Mouse (Mus musculus): ENCODE measurements around the gene Heyl. TPM values are rescaled to one million over a fixed set of nuclear protein-coding genes. Genes with fewer than 3 reads are reported as not detected.
A peak's percentile ranks its signal among the peaks of the same experiment; 100 is the strongest.

Gene Heyl
- total and polyA plus RNA-seq, 2 experiments: 0.28 to 1.0 TPM

DNA sequence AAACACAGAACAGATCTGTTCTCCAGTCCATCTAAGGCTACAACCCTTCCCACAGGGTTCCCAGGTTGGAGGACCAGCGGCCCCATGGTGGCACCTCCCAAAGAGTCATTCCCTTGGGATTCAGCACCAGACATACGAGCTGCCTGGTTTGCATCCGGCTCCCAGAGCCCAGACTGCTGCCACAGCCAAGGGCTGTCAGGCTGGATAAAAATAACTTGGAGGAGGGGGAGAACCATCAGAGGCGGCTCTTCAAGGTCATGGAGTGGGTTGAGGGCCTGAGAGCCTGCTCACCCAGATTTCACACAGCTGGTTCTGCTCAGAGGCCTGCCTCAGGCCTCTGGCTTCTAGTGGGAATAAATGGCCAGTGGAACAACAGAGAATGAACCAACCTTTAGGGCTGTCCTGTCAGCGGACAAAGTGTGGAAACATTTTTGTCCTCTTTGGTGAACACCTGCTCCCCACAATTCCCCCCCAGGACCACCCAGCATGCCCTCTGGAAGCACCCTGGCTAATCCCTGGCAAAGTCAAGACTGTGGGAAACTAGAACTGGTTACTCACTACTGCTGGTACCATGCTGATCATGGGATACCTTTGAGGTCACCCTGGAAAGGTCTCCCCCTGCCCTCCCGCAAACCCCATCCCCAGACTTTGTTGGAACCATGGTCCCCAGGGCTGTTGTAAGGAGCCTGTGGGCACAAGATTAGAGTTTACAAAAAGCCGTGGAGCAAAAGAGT is 14.0 kb downstream of the Heyl start:
- 73% methylated on average over 7 of the region's 7 CpGs for WGBS
- no peaks in the 10 kb centered on the region for H3K27me3 ChIP-seq (ENCODE audit: control insufficient read depth, insufficient read depth, low read length)
- H3K36me3 ChIP-seq (ENCODE audit: control insufficient read depth, insufficient read depth, low read length): no peaks in the 10 kb centered on the region
- no peak overlapping the region for H3K27ac ChIP-seq (replicated peaks; ENCODE audit: insufficient read depth, low read depth, low read length)
- H3K9ac ChIP-seq (ENCODE audit: low read depth, low read length): no peak overlapping the region
- no peak for TF ChIP-seq CTCF (IDR thresholded peaks at IDR 0.05; ENCODE audit: low read depth, low read length)
- TF ChIP-seq POLR2A (IDR thresholded peaks at IDR 0.05; ENCODE audit: extremely low read depth, insufficient read depth, low read length): no peak
- H3K79me2 ChIP-seq (ENCODE audit: control insufficient read depth, insufficient read depth, low read length): no peaks in the 10 kb centered on the region
- H3K4me1 ChIP-seq (ENCODE audit: control insufficient read depth, insufficient read depth, low read length): no peaks in the 10 kb centered on the region
- no peak for DNase-seq (ENCODE audit: extremely low read depth, low read depth, low spot score)
- H3K4me3 ChIP-seq (ENCODE audit: insufficient read depth, low read depth, low read length): no peak overlapping the region

DNA sequence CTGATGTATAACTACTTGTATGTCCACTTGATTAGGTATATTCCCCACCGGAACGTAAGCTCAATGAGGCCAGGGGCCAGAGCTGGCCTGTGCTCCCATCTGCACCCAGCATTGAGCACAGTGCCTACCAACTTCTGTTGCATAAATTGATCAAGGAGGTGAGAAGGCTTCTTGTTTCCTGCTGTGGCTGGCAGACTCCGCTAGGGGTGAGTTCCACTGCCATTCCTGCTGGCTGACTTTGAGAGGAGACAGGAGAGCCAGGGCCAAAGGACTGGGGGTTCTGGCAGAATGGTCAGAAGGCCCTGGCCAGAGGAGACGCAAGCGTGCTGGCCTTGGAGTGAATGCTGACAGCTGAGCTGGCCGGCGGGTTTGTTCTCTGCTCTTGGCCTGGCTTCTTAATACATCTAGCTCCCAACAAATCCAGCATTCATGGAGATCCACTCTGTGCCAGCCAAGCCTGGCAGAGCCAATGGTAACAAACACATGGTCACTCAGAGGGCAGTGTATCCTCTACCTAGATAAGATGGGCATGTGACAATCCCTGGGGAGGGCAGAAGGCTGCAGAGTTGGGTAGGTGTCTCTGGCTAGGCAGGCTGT is 15.7 kb downstream of the Heyl start:
- Histone ChIP-seq H3K79me2 (ENCODE audit: control insufficient read depth, insufficient read depth, low read length) (no peaks in the 10 kb centered on the region), H3K36me3 (ENCODE audit: control insufficient read depth, insufficient read depth, low read length) (no peaks in the 10 kb centered on the region), H3K9ac (ENCODE audit: low read depth, low read length) (no peak overlapping the region), H3K27ac (replicated peaks; ENCODE audit: insufficient read depth, low read depth, low read length) (no peak overlapping the region), H3K27me3 (ENCODE audit: control insufficient read depth, insufficient read depth, low read length) (no peaks in the 10 kb centered on the region), H3K4me3 (ENCODE audit: insufficient read depth, low read depth, low read length) (no peak overlapping the region), H3K4me1 (ENCODE audit: control insufficient read depth, insufficient read depth, low read length) (no peaks in the 10 kb centered on the region)
- DNase-seq (ENCODE audit: extremely low read depth, low read depth, low spot score): no peak
- 56% methylated on average over 7 of the region's 7 CpGs for WGBS
- TF ChIP-seq CTCF (IDR thresholded peaks at IDR 0.05; ENCODE audit: low read depth, low read length) (no peak), POLR2A (IDR thresholded peaks at IDR 0.05; ENCODE audit: extremely low read depth, insufficient read depth, low read length) (no peak)

DNA sequence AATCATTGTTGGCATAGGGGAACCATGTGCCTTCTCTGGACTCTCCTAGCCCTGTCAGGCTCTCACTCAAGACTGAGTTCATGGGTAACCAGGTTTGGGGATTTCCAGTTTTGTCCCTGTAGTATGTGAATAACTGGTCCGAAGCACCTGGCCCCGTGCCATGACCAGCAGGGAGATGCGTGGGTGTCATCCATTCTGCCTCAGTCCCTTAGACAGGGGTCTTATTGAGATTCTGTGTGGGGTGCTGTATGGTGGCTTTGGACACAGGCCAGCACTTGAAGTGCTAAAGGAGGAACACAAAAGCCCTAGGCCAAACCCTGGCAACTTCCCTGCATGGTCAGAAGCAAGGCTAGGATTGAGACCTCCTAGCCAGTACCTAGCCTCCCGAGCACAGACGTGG is 18.9 kb downstream of the Heyl start:
- 76% methylated on average over 5 of the region's 5 CpGs for WGBS
- Histone ChIP-seq H3K9ac (ENCODE audit: low read depth, low read length) (no peak overlapping the region), H3K27ac (replicated peaks; ENCODE audit: insufficient read depth, low read depth, low read length) (no peak overlapping the region), H3K79me2 (ENCODE audit: control insufficient read depth, insufficient read depth, low read length) (no peaks in the 10 kb centered on the region), H3K4me3 (ENCODE audit: insufficient read depth, low read depth, low read length) (no peak overlapping the region), H3K36me3 (ENCODE audit: control insufficient read depth, insufficient read depth, low read length) (no peaks in the 10 kb centered on the region), H3K4me1 (ENCODE audit: control insufficient read depth, insufficient read depth, low read length) (no peaks in the 10 kb centered on the region), H3K27me3 (ENCODE audit: control insufficient read depth, insufficient read depth, low read length) (no peaks in the 10 kb centered on the region)
- TF ChIP-seq CTCF (IDR thresholded peaks at IDR 0.05; ENCODE audit: low read depth, low read length) (no peak), POLR2A (IDR thresholded peaks at IDR 0.05; ENCODE audit: extremely low read depth, insufficient read depth, low read length) (no peak)
- DNase-seq (ENCODE audit: extremely low read depth, low read depth, low spot score): no peak

DNA sequence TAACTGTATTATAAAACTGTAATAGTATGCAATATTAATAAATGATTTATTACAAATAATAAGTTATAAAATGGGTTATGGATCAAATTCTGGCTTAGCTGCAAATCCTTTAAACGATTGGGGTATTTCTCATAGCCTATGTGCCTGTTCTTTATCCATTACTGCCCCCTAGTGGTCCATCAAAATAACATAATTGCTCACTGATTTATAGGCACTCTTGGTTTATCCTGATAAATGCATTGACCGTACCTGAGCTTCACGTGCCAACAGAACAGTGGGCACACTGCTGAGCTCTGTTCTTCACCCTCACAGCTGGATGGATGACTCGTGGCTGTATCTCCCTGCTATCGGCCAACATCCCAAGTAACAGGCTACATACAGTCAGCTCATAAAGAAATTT is 21.3 kb downstream of the Heyl start:
- TF ChIP-seq CTCF (IDR thresholded peaks at IDR 0.05; ENCODE audit: low read depth, low read length) (peak; percentile 60), POLR2A (IDR thresholded peaks at IDR 0.05; ENCODE audit: extremely low read depth, insufficient read depth, low read length) (no peak)
- Histone ChIP-seq H3K27ac (replicated peaks; ENCODE audit: insufficient read depth, low read depth, low read length) (no peak overlapping the region), H3K27me3 (ENCODE audit: control insufficient read depth, insufficient read depth, low read length) (no peaks in the 10 kb centered on the region), H3K4me1 (ENCODE audit: control insufficient read depth, insufficient read depth, low read length) (no peaks in the 10 kb centered on the region), H3K36me3 (ENCODE audit: control insufficient read depth, insufficient read depth, low read length) (no peaks in the 10 kb centered on the region), H3K79me2 (ENCODE audit: control insufficient read depth, insufficient read depth, low read length) (no peaks in the 10 kb centered on the region), H3K9ac (ENCODE audit: low read depth, low read length) (no peak overlapping the region), H3K4me3 (ENCODE audit: insufficient read depth, low read depth, low read length) (no peak overlapping the region)
- WGBS: 12% methylated on average over 5 of the region's 5 CpGs
- peak; percentile 55 for DNase-seq (ENCODE audit: extremely low read depth, low read depth, low spot score)

DNA sequence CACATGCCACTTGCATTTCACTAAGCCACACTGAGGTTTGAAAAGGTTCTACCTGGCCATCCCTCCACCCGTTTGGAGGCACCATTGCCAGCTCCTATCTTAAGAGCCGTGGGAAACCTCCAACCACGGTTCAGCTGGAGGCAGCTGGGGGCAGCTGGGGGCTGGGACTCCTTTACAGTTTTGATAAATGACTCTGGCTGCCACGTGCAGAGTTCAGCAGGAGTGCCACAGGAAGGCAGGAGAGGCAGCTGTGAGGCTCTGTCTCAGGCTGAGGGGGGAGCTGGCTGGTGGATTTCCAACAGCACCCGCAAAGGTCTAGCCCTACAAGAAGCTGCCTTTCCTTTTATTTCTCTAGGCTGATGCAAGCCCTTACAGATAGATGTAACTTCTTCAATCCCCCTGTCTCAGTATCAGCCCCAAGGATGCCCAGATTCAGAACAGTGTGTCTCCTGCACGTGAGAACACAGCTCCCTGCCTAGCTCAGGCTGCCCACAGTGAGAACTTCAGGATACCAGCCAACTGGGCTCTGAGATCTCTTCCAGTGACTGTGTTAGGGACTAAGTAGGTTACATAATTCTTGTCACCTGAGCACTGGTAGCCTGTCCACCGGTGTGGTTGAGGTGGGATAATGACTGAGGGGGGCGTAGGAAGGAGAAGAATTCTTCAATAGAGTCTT is 26.9 kb downstream of the Heyl start:
- H3K27me3 ChIP-seq (ENCODE audit: control insufficient read depth, insufficient read depth, low read length): no peaks in the 10 kb centered on the region
- no peak overlapping the region for H3K27ac ChIP-seq (replicated peaks; ENCODE audit: insufficient read depth, low read depth, low read length)
- H3K4me1 ChIP-seq (ENCODE audit: control insufficient read depth, insufficient read depth, low read length): no peaks in the 10 kb centered on the region
- TF ChIP-seq POLR2A (IDR thresholded peaks at IDR 0.05; ENCODE audit: extremely low read depth, insufficient read depth, low read length): no peak
- no peak for TF ChIP-seq CTCF (IDR thresholded peaks at IDR 0.05; ENCODE audit: low read depth, low read length)
- no peak for DNase-seq (ENCODE audit: extremely low read depth, low read depth, low spot score)
- no peak overlapping the region for H3K4me3 ChIP-seq (ENCODE audit: insufficient read depth, low read depth, low read length)
- 59% methylated on average over 8 of the region's 8 CpGs for WGBS
- no peaks in the 10 kb centered on the region for H3K36me3 ChIP-seq (ENCODE audit: control insufficient read depth, insufficient read depth, low read length)
- H3K79me2 ChIP-seq (ENCODE audit: control insufficient read depth, insufficient read depth, low read length): no peaks in the 10 kb centered on the region
- no peak overlapping the region for H3K9ac ChIP-seq (ENCODE audit: low read depth, low read length)
